Mouse (Mus musculus): ENCODE results near the gene Entpd7. TPM values are rescaled to one million over a fixed set of nuclear protein-coding genes. Genes with fewer than 3 reads are reported as not detected.

The Entpd7 gene
- polyA plus RNA-seq, 1 experiment from 2014 or later = 2.5 TPM

GRCm38 (mm10) chr19:43753226-43753835 lies 63.9 kb downstream of the Entpd7 start:
- H3K27ac ChIP-seq (replicated peaks) = peak overlapping the region; percentile 96
- ATAC-seq (ENCODE audit: insufficient read depth) = peak; percentile 91
- peak overlapping the region; percentile 90 for H3K4me3 ChIP-seq (replicated peaks)
- peak overlapping the region; percentile 83 for H3K4me2 ChIP-seq
- H3K36me3 ChIP-seq (replicated peaks) = peaks cover 20% of the 10 kb centered on the region
- H3K9ac ChIP-seq = peak overlapping the region; percentile 84
- peaks cover 20% of the 10 kb centered on the region for H3K4me1 ChIP-seq (replicated peaks)
- WGBS (ENCODE audit: insufficient replicate concordance) = 1% methylated on average over 24 of the region's 24 CpGs
- no peaks in the 10 kb centered on the region for H3K27me3 ChIP-seq
- no peaks in the 10 kb centered on the region for H3K9me3 ChIP-seq (replicated peaks)

DNA sequence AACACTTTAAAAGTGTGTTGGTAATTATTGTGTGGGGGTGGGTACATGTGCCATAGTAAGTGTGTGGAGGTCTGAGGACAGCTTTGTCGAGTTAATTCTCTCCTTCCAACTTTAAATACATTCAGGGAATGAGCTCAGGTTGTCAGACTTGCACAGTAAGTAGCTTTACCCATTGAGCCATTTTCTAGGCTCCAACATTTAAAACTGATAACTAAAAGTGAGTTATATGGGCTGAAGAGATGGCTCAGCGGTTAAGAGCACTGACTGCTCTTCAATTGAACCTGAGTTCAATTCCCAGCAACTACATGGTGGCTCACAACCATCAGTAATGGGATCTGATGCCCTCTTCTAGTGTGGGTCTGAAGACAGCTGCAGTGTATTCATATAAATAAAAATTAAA lies 64.8 kb downstream of the Entpd7 start:
- Histone ChIP-seq H3K9me3 (replicated peaks) (no peaks in the 10 kb centered on the region), H3K4me2 (no peak overlapping the region), H3K27me3 (no peaks in the 10 kb centered on the region), H3K9ac (no peak overlapping the region), H3K4me1 (replicated peaks) (peaks cover 20% of the 10 kb centered on the region), H3K27ac (replicated peaks) (no peak overlapping the region), H3K4me3 (replicated peaks) (no peak overlapping the region), H3K36me3 (replicated peaks) (peaks cover 11% of the 10 kb centered on the region)
- WGBS (ENCODE audit: insufficient replicate concordance) = 57% methylated on average over 2 of the region's 2 CpGs
- ATAC-seq (ENCODE audit: insufficient read depth) = no peak

GRCm38 (mm10) chr19:43754872-43755271 lies 65.4 kb downstream of the Entpd7 start:
- Histone ChIP-seq H3K4me3 (replicated peaks) (no peak overlapping the region), H3K4me1 (replicated peaks) (peaks cover 20% of the 10 kb centered on the region), H3K27me3 (no peaks in the 10 kb centered on the region), H3K9ac (no peak overlapping the region), H3K27ac (replicated peaks) (no peak overlapping the region), H3K9me3 (replicated peaks) (no peaks in the 10 kb centered on the region), H3K4me2 (no peak overlapping the region), H3K36me3 (replicated peaks) (peaks cover 10% of the 10 kb centered on the region)
- 52% methylated on average over 2 of the region's 2 CpGs for WGBS (ENCODE audit: insufficient replicate concordance)
- ATAC-seq (ENCODE audit: insufficient read depth) = no peak

- no peak for ATAC-seq (ENCODE audit: insufficient read depth)
- no peak overlapping the region for H3K4me2 ChIP-seq
- no peak overlapping the region for H3K9ac ChIP-seq
- H3K9me3 ChIP-seq (replicated peaks) = no peaks in the 10 kb centered on the region
- H3K27me3 ChIP-seq = no peaks in the 10 kb centered on the region
- no peaks in the 10 kb centered on the region for H3K4me1 ChIP-seq (replicated peaks)
- 12% methylated on average over 6 of the region's 6 CpGs for WGBS (ENCODE audit: insufficient replicate concordance)
- no peak overlapping the region for H3K4me3 ChIP-seq (replicated peaks)
- H3K36me3 ChIP-seq (replicated peaks) = peaks cover 3% of the 10 kb centered on the region; the same call in 1 of the 2 replicates
- no peak overlapping the region for H3K27ac ChIP-seq (replicated peaks)
These were observed 71.0 kb downstream of the Entpd7 start for GRCm38 (mm10) chr19:43760504-43760903.

- Histone ChIP-seq H3K4me3 (replicated peaks) (no peak overlapping the region), H3K27me3 (no peaks in the 10 kb centered on the region), H3K9me3 (replicated peaks) (no peaks in the 10 kb centered on the region), H3K4me1 (replicated peaks) (0 out of 2 replicates have a peak, but pooled peaks cover 3% of the 10 kb centered on the region), H3K4me2 (no peak overlapping the region), H3K36me3 (replicated peaks) (peaks cover 3% of the 10 kb centered on the region; the same call in 1 of the 2 replicates), H3K27ac (replicated peaks) (no peak overlapping the region), H3K9ac (no peak overlapping the region)
- no peak for ATAC-seq (ENCODE audit: insufficient read depth)
These were observed 72.2 kb downstream of the Entpd7 start for GRCm38 (mm10) chr19:43761543-43762256.

- no peak for ATAC-seq (ENCODE audit: insufficient read depth)
- H3K27ac ChIP-seq (replicated peaks) = no peak overlapping the region
- H3K36me3 ChIP-seq (replicated peaks) = peaks cover 3% of the 10 kb centered on the region; the same call in 1 of the 2 replicates
- H3K4me1 ChIP-seq (replicated peaks) = 0 out of 2 replicates have a peak, but pooled peaks cover 3% of the 10 kb centered on the region
- no peak overlapping the region for H3K4me2 ChIP-seq
- H3K9me3 ChIP-seq (replicated peaks) = no peaks in the 10 kb centered on the region
- H3K27me3 ChIP-seq = no peaks in the 10 kb centered on the region
- 59% methylated on average over 2 of the region's 2 CpGs for WGBS (ENCODE audit: insufficient replicate concordance)
- H3K4me3 ChIP-seq (replicated peaks) = no peak overlapping the region
- no peak overlapping the region for H3K9ac ChIP-seq
These were observed 72.9 kb downstream of the Entpd7 start for GRCm38 (mm10) chr19:43762410-43762809.

- H3K36me3 ChIP-seq (replicated peaks) = peaks cover 3% of the 10 kb centered on the region; the same call in 1 of the 2 replicates
- H3K27ac ChIP-seq (replicated peaks) = no peak overlapping the region; the same call in 1 of the 2 replicates
- no peak for ATAC-seq (ENCODE audit: insufficient read depth)
- WGBS (ENCODE audit: insufficient replicate concordance) = 60% methylated on average over 5 of the region's 5 CpGs
- H3K4me1 ChIP-seq (replicated peaks) = peaks cover 6% of the 10 kb centered on the region; the same call in 1 of the 2 replicates
- H3K27me3 ChIP-seq = no peaks in the 10 kb centered on the region
- H3K4me3 ChIP-seq (replicated peaks) = no peak overlapping the region
- H3K4me2 ChIP-seq = no peak overlapping the region
- no peak overlapping the region for H3K9ac ChIP-seq
- H3K9me3 ChIP-seq (replicated peaks) = no peaks in the 10 kb centered on the region
These were observed 77.0 kb downstream of the Entpd7 start for GRCm38 (mm10) chr19:43766451-43766850.

GRCm38 (mm10) chr19:43767549-43768322 lies 78.3 kb downstream of the Entpd7 start:
- peaks cover 3% of the 10 kb centered on the region; the same call in 1 of the 2 replicates for H3K36me3 ChIP-seq (replicated peaks)
- peak; percentile 70 for ATAC-seq (ENCODE audit: insufficient read depth)
- H3K9ac ChIP-seq = no peak overlapping the region
- no peaks in the 10 kb centered on the region for H3K27me3 ChIP-seq
- no peaks in the 10 kb centered on the region for H3K9me3 ChIP-seq (replicated peaks)
- peak overlapping the region; percentile 7; the same call in 1 of the 2 replicates for H3K27ac ChIP-seq (replicated peaks)
- no peak overlapping the region for H3K4me2 ChIP-seq
- H3K4me3 ChIP-seq (replicated peaks) = no peak overlapping the region
- WGBS (ENCODE audit: insufficient replicate concordance) = 62% methylated on average over 9 of the region's 9 CpGs
- H3K4me1 ChIP-seq (replicated peaks) = peaks cover 12% of the 10 kb centered on the region; the same call in 1 of the 2 replicates

DNA sequence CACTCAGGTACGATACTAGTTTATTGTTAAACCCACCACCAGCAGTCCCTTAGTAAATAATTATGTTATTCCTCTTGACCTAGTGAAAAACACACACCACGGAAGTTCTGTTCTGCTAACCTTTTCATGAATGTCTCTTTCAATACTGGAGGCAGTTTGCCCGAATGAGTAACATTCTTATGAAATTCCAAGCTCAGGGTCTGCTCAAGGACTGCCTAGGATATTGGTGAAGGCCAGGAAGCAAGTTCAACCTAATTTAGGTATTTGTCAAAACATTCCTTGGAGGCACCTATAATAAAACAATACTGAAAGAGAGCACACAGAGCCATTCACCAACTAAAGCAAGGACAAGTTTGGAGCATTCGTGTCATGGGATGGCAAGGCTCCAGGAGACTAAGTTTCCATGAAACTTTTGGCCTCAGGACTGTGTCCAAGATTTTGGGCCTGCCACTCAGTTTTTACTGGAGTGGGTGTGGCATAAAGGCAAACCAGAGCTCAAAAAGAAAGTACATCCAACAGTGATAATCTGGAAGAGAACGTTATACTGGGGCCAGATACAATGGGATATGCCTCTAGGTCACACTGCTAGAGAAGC lies 80.0 kb downstream of the Entpd7 start:
- no peak for ATAC-seq (ENCODE audit: insufficient read depth)
- Histone ChIP-seq H3K4me1 (replicated peaks) (peaks cover 12% of the 10 kb centered on the region; the same call in 1 of the 2 replicates), H3K27ac (replicated peaks) (no peak overlapping the region), H3K4me3 (replicated peaks) (no peak overlapping the region), H3K4me2 (no peak overlapping the region), H3K9me3 (replicated peaks) (no peaks in the 10 kb centered on the region), H3K36me3 (replicated peaks) (peaks cover 3% of the 10 kb centered on the region; the same call in 1 of the 2 replicates), H3K27me3 (no peaks in the 10 kb centered on the region), H3K9ac (no peak overlapping the region)
- 62% methylated on average over 5 of the region's 5 CpGs for WGBS (ENCODE audit: insufficient replicate concordance)

DNA sequence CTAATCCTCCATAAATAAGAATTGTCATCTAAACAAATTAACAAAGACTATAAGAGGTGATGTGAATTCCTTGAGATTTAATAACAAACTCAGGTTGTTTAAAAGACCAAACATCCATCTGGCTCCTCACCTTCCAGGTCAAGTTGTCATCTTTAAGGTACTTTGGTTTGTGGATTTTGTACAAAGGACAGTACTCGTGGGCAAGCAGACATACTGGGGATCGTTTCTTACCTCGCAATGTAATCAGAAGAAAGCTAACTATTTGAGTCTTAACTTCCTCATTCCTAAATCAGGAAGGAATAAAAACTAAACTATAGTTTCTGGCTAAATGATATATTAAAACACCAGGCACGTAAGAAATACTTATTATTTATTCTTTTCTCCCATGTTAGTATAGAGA lies 81.1 kb downstream of the Entpd7 start:
- peaks cover 3% of the 10 kb centered on the region; the same call in 1 of the 2 replicates for H3K36me3 ChIP-seq (replicated peaks)
- H3K4me3 ChIP-seq (replicated peaks) = no peak overlapping the region
- H3K9ac ChIP-seq = no peak overlapping the region
- ATAC-seq (ENCODE audit: insufficient read depth) = no peak
- H3K4me2 ChIP-seq = no peak overlapping the region
- H3K27me3 ChIP-seq = no peaks in the 10 kb centered on the region
- H3K9me3 ChIP-seq (replicated peaks) = no peaks in the 10 kb centered on the region
- no peak overlapping the region for H3K27ac ChIP-seq (replicated peaks)
- peaks cover 16% of the 10 kb centered on the region for H3K4me1 ChIP-seq (replicated peaks)
- 22% methylated on average over 4 of the region's 4 CpGs for WGBS (ENCODE audit: insufficient replicate concordance)

Measured in liver, embryonic 15.5 days (tissue).